Mouse (Mus musculus): ENCODE measurements around the gene Lmf1. TPM values are rescaled to one million over a fixed set of nuclear protein-coding genes. Genes with fewer than 3 reads are reported as not detected.

The Lmf1 gene
- polyA plus RNA-seq, 1 experiment from 2014 or later = 25.2 TPM

- H3K9me3 ChIP-seq = 0 out of 2 replicates have a peak, but pooled peaks cover 6% of the 10 kb centered on the region
- no peak overlapping the region for H3K27ac ChIP-seq
- H3K4me2 ChIP-seq (replicated peaks) = no peak overlapping the region
- peaks cover 48% of the 10 kb centered on the region for H3K36me3 ChIP-seq
- no peaks in the 10 kb centered on the region for H3K27me3 ChIP-seq (replicated peaks)
- WGBS = 94% methylated on average over 6 of the region's 6 CpGs
- H3K4me3 ChIP-seq = no peak overlapping the region
- no peak for ATAC-seq (ENCODE audit: low FRiP score, low read depth)
- H3K4me1 ChIP-seq = peaks cover 14% of the 10 kb centered on the region; the same call in 1 of the 2 replicates
- H3K9ac ChIP-seq = no peak overlapping the region
These were observed 11.2 kb downstream of the Lmf1 start for GRCm38 (mm10) chr17:25590068-25590467.

DNA sequence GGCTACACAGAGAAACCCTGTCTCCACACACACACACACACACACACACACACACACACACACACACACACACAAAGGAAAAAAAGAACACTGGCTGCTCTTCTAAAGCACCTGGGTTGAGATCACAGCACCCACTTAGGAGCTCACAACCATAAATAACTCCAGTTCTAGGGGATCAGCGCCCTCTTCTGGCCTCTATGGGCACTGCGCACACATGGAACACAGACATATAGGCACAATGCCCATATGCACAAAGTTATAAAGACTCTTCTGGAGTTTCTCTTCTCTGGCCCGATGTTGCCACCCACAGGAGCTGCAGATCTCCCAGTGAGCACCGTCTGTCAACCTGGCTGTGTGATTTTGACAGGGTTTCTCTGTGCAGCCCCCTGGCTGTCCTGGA, 12.1 kb downstream of the Lmf1 start:
- Histone ChIP-seq H3K4me1 (peaks cover 14% of the 10 kb centered on the region; the same call in 1 of the 2 replicates), H3K27me3 (replicated peaks) (no peaks in the 10 kb centered on the region), H3K9me3 (0 out of 2 replicates have a peak, but pooled peaks cover 6% of the 10 kb centered on the region), H3K27ac (no peak overlapping the region), H3K9ac (no peak overlapping the region), H3K4me3 (no peak overlapping the region), H3K4me2 (replicated peaks) (no peak overlapping the region), H3K36me3 (peaks cover 39% of the 10 kb centered on the region)
- WGBS = 85% methylated on average over 4 of the region's 4 CpGs
- ATAC-seq (ENCODE audit: low FRiP score, low read depth) = no peak

DNA sequence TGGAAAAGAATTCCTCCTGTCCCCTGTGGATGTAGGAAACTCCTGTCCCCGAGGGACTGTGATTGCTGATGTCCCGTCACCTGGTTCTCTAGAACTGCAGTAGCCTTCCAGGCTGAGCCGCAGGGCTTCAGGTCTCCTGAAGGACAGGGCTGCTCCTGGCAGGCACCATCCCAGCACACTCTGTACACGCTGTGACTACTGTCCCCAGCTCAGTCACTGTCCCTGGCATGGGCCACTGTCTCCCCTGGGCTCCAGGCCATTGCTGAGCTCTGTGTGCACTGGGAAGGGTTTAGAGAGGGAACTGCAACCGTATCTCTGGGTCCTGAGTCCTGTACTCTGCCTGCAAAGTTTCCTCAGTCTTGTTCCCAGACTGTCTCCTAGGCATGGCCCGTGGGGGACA, 13.5 kb downstream of the Lmf1 start:
- peaks cover 14% of the 10 kb centered on the region; the same call in 1 of the 2 replicates for H3K4me1 ChIP-seq
- no peak for ATAC-seq (ENCODE audit: low FRiP score, low read depth)
- H3K36me3 ChIP-seq = peaks cover 40% of the 10 kb centered on the region
- no peak overlapping the region for H3K4me2 ChIP-seq (replicated peaks)
- 92% methylated on average over 6 of the region's 6 CpGs for WGBS
- no peaks in the 10 kb centered on the region for H3K27me3 ChIP-seq (replicated peaks)
- no peak overlapping the region for H3K9ac ChIP-seq
- H3K9me3 ChIP-seq = 0 out of 2 replicates have a peak, but pooled peaks cover 6% of the 10 kb centered on the region
- H3K4me3 ChIP-seq = no peak overlapping the region
- no peak overlapping the region for H3K27ac ChIP-seq

- H3K27ac ChIP-seq = no peak overlapping the region
These were observed 14.8 kb downstream of the Lmf1 start for GRCm38 (mm10) chr17:25593411-25594261.

DNA sequence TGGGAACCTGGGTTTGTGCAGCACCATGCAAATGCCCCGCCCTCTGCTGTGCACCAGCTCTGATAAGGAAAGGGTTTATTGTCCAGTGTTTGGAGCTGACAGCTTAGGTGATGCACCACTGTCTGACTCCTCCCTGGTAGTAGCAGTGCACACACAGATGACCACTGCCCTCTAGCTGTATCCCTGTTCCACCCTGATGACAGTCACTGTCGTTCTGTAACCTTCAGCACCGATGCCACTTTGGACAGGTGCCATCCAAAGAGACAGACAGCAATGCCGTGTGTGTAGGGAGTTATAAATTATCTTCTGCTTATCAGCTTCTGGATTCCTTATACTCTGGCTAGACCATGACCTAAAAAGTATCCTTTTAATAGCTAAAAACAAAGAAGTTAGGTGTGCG, 16.6 kb downstream of the Lmf1 start:
- 85% methylated on average over 5 of the region's 5 CpGs for WGBS
- H3K9ac ChIP-seq = no peak overlapping the region
- no peak for ATAC-seq (ENCODE audit: low FRiP score, low read depth)
- no peak overlapping the region for H3K4me2 ChIP-seq (replicated peaks)
- H3K27me3 ChIP-seq (replicated peaks) = no peaks in the 10 kb centered on the region
- H3K36me3 ChIP-seq = peaks cover 23% of the 10 kb centered on the region
- H3K4me1 ChIP-seq = peaks cover 18% of the 10 kb centered on the region; the same call in 1 of the 2 replicates
- H3K9me3 ChIP-seq = 0 out of 2 replicates have a peak, but pooled peaks cover 6% of the 10 kb centered on the region
- H3K27ac ChIP-seq = no peak overlapping the region
- H3K4me3 ChIP-seq = no peak overlapping the region

More at GRCm38 (mm10) chr17:25593411-25594261, 14.8 kb downstream of the Lmf1 start:
- no peak for ATAC-seq (ENCODE audit: low FRiP score, low read depth)
- no peaks in the 10 kb centered on the region for H3K27me3 ChIP-seq (replicated peaks)
- no peak overlapping the region for H3K4me2 ChIP-seq (replicated peaks)
- 36% methylated on average over 22 of the region's 22 CpGs for WGBS
- H3K9ac ChIP-seq = no peak overlapping the region
- peaks cover 14% of the 10 kb centered on the region; the same call in 1 of the 2 replicates for H3K4me1 ChIP-seq
- peaks cover 38% of the 10 kb centered on the region for H3K36me3 ChIP-seq
- H3K4me3 ChIP-seq = no peak overlapping the region
- H3K9me3 ChIP-seq = 0 out of 2 replicates have a peak, but pooled peaks cover 6% of the 10 kb centered on the region

DNA sequence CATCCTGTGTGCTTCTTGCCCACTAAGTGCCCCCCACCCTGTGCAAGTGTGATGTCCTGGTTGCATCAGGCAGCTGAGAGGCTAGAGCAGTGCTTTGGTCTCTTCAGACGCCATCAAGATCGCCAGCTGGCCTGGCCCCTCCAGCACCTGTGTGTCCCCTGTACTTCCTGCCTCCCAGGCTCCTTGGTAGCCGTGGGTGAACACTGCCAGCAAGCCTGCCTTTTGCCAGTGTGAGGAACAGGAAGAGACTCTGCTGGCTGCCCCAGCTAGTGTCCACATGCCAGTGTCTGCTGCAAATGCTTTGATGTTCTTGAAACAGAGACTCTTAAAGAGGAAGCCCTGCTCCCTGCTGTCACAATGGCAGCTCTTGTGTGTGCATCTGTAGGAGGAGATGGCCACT, 18.7 kb downstream of the Lmf1 start:
- Histone ChIP-seq H3K4me2 (replicated peaks) (no peak overlapping the region), H3K36me3 (peaks cover 13% of the 10 kb centered on the region), H3K4me1 (peaks cover 16% of the 10 kb centered on the region; the same call in 1 of the 2 replicates), H3K9ac (no peak overlapping the region), H3K27me3 (replicated peaks) (no peaks in the 10 kb centered on the region), H3K9me3 (no peaks in the 10 kb centered on the region), H3K27ac (no peak overlapping the region), H3K4me3 (no peak overlapping the region)
- 66% methylated on average over 3 of the region's 3 CpGs for WGBS
- ATAC-seq (ENCODE audit: low FRiP score, low read depth) = no peak

GRCm38 (mm10) chr17:25602366-25602765, 23.5 kb downstream of the Lmf1 start:
- H3K27me3 ChIP-seq (replicated peaks) = no peaks in the 10 kb centered on the region
- 79% methylated on average over 8 of the region's 8 CpGs for WGBS
- H3K27ac ChIP-seq = no peak overlapping the region
- H3K9me3 ChIP-seq = no peaks in the 10 kb centered on the region
- H3K9ac ChIP-seq = no peak overlapping the region
- no peak overlapping the region for H3K4me3 ChIP-seq
- H3K36me3 ChIP-seq = peaks cover 6% of the 10 kb centered on the region; the same call in 1 of the 2 replicates
- H3K4me2 ChIP-seq (replicated peaks) = no peak overlapping the region
- ATAC-seq (ENCODE audit: low FRiP score, low read depth) = no peak
- H3K4me1 ChIP-seq = peaks cover 9% of the 10 kb centered on the region; the same call in 1 of the 2 replicates

DNA sequence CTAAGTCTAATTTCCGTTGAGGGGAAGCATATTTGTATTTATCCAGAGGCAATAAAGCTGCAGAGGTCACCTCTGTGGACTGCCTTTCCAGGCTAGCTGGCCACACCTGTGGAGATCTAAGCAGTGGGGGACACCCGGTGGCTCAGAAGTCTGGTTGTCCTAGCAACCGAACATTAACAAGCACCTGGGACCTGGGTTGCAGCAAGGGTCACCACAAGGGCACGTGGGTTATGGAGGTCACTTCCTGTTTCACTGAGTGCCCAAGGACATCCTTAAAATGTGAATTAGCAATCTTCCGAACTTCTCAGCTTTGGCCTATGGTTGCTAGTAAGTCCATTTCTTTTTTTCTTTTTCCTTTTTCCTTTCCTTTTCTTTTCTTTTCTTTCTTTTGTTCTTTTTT, 25.3 kb downstream of the Lmf1 start:
- Histone ChIP-seq H3K9ac (no peak overlapping the region), H3K27me3 (replicated peaks) (no peaks in the 10 kb centered on the region), H3K36me3 (no peaks in the 10 kb centered on the region; the same call in 1 of the 2 replicates), H3K4me3 (no peak overlapping the region), H3K9me3 (no peaks in the 10 kb centered on the region), H3K4me1 (peaks cover 16% of the 10 kb centered on the region), H3K4me2 (replicated peaks) (no peak overlapping the region), H3K27ac (no peak overlapping the region)
- WGBS = 42% methylated on average over 5 of the region's 5 CpGs
- ATAC-seq (ENCODE audit: low FRiP score, low read depth) = no peak

DNA sequence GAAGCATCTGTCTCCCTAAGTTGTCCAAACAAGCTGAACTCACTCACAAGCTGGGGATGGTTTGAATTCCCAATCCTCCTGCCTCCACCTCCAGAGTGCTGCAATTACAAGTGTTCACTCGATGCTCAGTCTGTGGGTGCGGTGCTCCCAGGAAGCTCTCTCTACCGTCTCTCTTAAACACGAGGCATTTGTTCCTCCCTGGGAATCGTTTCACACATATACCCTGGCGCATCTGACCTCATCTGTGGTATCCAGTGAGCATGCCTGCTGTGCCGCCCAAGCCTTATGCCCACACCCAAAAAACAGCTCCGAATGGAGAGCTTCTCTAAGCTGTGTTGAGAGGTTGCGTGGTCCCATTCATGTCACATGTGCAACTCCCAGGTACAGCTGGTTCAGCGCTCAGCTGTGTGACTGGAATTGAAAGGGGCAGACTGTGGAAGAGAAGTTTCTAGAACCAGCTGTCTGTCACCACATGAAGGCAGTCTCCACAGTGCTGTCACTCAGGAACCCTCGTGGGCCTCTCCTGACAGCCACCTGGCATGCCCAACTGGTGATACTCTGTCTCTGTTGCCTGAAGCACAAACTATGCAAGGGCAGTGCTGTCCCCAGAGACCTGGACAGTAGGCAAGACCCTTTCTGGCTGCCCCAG, 29.4 kb downstream of the Lmf1 start:
- Histone ChIP-seq H3K9me3 (no peaks in the 10 kb centered on the region), H3K27me3 (replicated peaks) (no peaks in the 10 kb centered on the region), H3K4me1 (peaks cover 26% of the 10 kb centered on the region), H3K4me3 (no peak overlapping the region), H3K4me2 (replicated peaks) (no peak overlapping the region), H3K36me3 (peaks cover 11% of the 10 kb centered on the region), H3K27ac (no peak overlapping the region), H3K9ac (no peak overlapping the region)
- no peak for ATAC-seq (ENCODE audit: low FRiP score, low read depth)
- 90% methylated on average over 11 of the region's 11 CpGs for WGBS

DNA sequence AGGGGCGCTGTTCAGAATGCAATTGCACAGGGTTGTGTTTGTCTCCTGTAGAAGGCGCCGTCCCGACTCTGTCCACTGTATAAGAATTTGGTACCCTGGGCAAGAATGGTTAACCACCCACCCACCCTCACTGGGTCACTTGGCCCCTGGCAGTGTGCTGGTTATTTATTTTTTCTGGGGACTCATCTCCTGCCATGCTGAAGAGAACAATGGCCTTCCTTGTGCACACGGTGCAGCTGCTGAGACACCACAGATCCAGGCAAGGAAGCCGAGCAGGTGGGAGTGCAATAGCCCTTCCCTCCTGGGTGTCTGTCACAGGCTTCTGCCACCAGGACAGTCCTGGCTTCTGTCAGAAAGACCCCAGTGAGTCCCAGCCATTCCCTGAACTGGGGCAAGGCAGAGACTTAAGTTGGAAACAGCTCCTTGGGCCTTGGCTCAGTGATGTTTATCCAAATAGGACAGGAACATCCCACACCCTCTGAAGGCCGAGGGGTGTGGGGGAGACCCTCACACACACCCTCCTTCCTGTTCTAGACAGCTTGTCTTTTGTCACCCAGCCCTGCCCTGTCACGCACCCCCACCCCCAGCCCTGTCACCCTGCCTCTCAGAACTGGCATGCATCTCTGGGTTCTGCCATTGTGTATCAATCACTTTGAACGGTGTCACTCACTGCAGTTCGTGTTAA, 30.1 kb downstream of the Lmf1 start:
- 0 out of 2 replicates have a peak, but pooled peaks have one; percentile 7 for ATAC-seq (ENCODE audit: low FRiP score, low read depth)
- WGBS = 61% methylated on average over 10 of the region's 10 CpGs

GRCm38 (mm10) chr17:25609506-25609828, 30.6 kb downstream of the Lmf1 start:
- H3K4me1 ChIP-seq = peaks cover 21% of the 10 kb centered on the region
- peak; percentile 34; the same call in 1 of the 2 replicates for ATAC-seq (ENCODE audit: low FRiP score, low read depth)
- H3K4me3 ChIP-seq = no peak overlapping the region
- H3K36me3 ChIP-seq = peaks cover 23% of the 10 kb centered on the region
- H3K9me3 ChIP-seq = no peaks in the 10 kb centered on the region
- H3K4me2 ChIP-seq (replicated peaks) = no peak overlapping the region
- H3K9ac ChIP-seq = no peak overlapping the region
- H3K27ac ChIP-seq = no peak overlapping the region
- 66% methylated on average over 3 of the region's 3 CpGs for WGBS
- no peaks in the 10 kb centered on the region for H3K27me3 ChIP-seq (replicated peaks)

More for the DNA sequence above, 30.1 kb downstream of the Lmf1 start:
- Histone ChIP-seq H3K4me2 (replicated peaks) (no peak overlapping the region), H3K9ac (no peak overlapping the region), H3K4me1 (peaks cover 24% of the 10 kb centered on the region), H3K27me3 (replicated peaks) (no peaks in the 10 kb centered on the region), H3K4me3 (no peak overlapping the region), H3K36me3 (peaks cover 18% of the 10 kb centered on the region), H3K9me3 (no peaks in the 10 kb centered on the region), H3K27ac (0 out of 2 replicates have a peak overlapping the region, but pooled peaks have one; percentile 26)

DNA sequence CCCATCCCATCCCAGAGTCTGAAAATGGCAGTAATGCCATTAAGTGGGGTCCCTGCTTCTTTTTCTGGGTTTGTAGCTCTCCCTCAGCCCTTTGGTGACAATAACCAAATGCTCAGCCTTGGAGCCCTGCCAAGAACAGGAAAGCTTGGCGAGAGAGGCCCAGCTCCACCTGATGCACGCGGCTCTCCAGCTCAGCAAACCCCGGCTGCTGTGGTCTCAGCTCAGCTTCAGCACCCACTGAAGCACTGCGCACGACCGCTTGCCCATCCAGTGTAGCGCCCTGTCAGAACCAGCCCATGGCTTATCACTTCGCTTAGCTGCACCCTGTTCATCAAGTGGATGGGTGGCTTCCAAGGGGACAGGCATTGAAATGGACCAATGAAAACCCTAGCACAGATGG, 31.3 kb downstream of the Lmf1 start:
- no peak overlapping the region for H3K9ac ChIP-seq
- WGBS = 65% methylated on average over 9 of the region's 9 CpGs
- no peak overlapping the region for H3K4me2 ChIP-seq (replicated peaks)
- 0 out of 2 replicates have a peak overlapping the region, but pooled peaks have one; percentile 15 for H3K27ac ChIP-seq
- H3K27me3 ChIP-seq (replicated peaks) = no peaks in the 10 kb centered on the region
- ATAC-seq (ENCODE audit: low FRiP score, low read depth) = peak; percentile 25; the same call in 1 of the 2 replicates
- peaks cover 23% of the 10 kb centered on the region for H3K36me3 ChIP-seq
- no peaks in the 10 kb centered on the region for H3K9me3 ChIP-seq
- H3K4me1 ChIP-seq = peaks cover 21% of the 10 kb centered on the region
- no peak overlapping the region for H3K4me3 ChIP-seq

All from neural tube, embryonic 12.5 days (tissue).